Mouse (Mus musculus) 3T3-L1 (cell line): Measurements from ENCODE around the gene Ftl1.

Experiments
- DNase-seq: peaks from one replicate; pipeline ENCODE4 v3.0.0-alpha.2; 2015; ENCODE audit warnings: low read depth, low spot score

The Ftl1 gene

DNA sequence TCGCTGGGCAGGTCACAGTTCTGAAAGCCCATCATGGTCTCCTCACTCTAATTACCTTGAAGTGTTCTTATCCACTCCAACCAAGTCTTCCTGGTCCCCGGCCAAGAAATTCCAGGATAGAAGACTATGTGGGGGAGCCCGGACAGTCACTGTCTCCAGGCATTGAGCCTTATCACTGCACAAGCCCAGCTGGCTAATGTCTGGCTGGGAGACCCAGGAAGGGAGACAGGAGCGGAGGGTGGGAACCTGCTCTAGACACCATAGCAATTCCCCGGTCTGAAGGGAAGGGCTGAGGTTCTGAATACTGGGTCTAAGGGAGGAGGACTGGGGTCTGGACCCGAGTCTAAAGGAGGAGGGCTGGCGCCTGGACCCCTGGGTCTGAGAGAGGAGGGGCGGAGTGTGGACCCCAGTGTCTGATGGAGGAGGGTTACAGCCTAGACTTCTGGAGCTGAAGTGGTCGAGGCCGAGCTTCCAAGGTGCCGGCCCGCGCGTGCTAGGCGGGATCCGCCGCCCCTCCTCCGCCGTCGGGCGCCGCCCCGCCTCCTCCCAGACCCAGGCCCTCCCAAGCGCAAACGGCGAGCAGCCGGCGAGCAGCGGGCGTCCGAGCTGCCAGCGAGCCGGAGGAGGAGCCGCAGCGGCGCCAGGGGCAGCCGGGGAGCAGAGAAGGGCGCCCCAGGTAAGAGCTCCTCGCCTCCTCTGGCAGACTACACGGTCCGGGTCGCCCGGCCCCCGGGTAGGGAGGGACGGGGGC lies 46.4 kb downstream of the Ftl1 start, which contains the start of gene Ntf5:
Gene Ntf5 (plus strand): TSS at position 583 of the 751 bp plus-strand sequence.
- DNase-seq: peak; percentile 29

DNA sequence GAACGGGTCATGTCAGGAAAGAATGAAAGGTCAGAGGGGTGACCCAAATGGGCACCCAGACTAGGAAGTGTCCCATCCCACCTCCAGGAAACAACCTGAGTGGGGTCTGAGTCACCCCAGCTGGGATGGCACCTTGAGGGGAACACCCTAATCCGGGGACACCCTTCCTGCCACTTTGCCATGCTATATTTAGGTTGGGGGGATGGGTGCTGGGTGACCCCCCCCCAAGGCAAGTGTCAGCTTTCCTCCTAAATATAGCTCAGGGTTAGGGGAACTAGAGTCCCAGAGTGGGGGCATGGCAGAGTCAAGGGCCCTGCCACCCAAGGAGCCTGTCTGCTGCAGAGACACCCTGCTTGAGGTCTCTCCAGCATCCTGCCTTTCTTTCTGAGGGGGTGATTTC lies 47.3 kb downstream of the Ftl1 start:
- DNase-seq: no peak

DNA sequence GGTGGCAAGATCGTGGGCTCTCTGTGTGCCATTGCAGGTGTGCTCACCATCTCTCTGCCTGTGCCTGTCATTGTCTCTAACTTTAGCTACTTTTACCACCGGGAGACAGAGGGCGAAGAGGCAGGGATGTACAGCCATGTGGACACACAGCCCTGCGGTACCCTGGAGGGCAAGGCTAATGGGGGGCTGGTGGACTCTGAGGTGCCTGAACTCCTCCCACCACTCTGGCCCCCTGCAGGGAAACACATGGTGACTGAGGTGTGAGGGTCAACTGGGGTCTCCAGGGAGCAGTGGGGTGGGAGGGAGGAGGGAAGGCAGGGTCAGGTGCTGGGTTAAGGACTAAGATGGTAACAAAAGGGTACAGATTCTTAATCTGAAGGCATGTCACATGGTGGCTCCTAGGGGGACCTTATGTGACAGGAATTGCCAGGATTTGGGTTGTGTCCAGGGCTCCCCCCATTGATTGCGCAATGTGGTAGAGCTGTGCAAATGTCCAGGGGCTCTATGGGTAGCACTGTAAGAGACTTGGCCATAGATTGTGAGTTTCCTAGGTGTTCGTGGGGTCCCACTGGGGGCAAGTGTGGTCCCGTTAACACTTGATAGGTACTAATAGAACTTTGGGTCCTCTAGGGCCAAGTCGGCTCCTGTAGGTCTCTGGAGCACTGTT lies 50.1 kb downstream of the Ftl1 start:
- DNase-seq: no peak

DNA sequence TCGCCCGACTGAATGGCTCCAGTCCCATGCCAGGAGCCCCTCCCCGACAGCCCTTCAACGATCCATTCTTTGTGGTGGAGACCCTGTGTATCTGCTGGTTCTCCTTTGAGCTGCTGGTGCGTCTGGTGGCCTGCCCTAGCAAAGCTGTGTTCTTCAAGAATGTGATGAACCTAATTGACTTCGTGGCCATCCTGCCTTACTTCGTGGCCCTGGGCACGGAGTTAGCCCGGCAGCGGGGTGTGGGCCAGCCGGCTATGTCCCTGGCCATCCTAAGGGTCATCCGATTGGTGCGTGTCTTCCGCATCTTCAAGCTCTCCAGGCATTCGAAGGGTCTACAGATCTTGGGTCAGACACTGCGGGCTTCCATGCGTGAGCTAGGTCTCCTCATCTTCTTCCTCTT lies 50.7 kb downstream of the Ftl1 start:
- DNase-seq: no peak

DNA sequence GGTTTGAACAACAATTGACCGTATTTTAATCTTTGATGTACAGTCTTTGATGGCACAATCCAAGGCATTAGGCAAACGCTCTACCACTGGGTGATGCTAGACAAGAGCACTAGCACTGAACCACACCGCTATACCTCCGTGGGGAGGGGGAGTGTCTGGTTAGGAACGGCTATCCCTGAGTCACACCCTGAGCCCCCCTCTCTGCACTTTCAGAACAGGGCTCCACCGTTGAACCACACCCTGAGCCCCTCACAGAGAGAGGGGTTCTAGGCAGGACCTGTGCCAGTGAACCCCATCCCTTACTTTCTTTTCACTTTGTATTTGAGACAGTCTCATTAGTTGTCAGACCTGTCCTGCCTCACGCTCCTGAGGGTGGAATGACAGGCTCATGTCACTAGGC lies 51.3 kb downstream of the Ftl1 start:
- no peak for DNase-seq
